Mouse (Mus musculus) kidney, adult 11 months (tissue): ENCODE data around the gene Haghl.

Experiments
- DNase-seq: peaks from one replicate; pipeline ENCODE4 v3.0.0; 2022

The Haghl gene

GRCm38 (mm10) chr17:25786280-25786679 is 807 bp upstream of the Haghl start, which contains the start of gene Ccdc78:
Ccdc78 (plus strand) TSS chr17:25786580.
- no peak for DNase-seq

GRCm38 (mm10) chr17:25783861-25784574 is 1.5 kb downstream of the Haghl start:
- no peak for DNase-seq

GRCm38 (mm10) chr17:25783086-25783485 is 2.4 kb downstream of the Haghl start:
- DNase-seq: no peak

GRCm38 (mm10) chr17:25781339-25781738 is 4.1 kb downstream of the Haghl start:
- no peak for DNase-seq

GRCm38 (mm10) chr17:25777948-25778347 is 7.5 kb downstream of the Haghl start:
- no peak for DNase-seq

- DNase-seq: peak; percentile 71
These were observed 10.0 kb downstream of the Haghl start for GRCm38 (mm10) chr17:25775318-25776062.

- peak; percentile 96 for DNase-seq
These were observed 11.8 kb downstream of the Haghl start, which contains the start of gene Narfl for GRCm38 (mm10) chr17:25773549-25774120. Narfl (plus strand) TSS chr17:25773776.

- DNase-seq: no peak
These were observed 16.1 kb downstream of the Haghl start for GRCm38 (mm10) chr17:25769331-25769730.

- DNase-seq: no peak
These were observed 19.6 kb downstream of the Haghl start for GRCm38 (mm10) chr17:25765886-25766285.

GRCm38 (mm10) chr17:25762591-25762990 is 22.9 kb downstream of the Haghl start:
- DNase-seq: no peak

- DNase-seq: no peak
These were observed 23.9 kb downstream of the Haghl start for GRCm38 (mm10) chr17:25761561-25761970.

- no peak for DNase-seq
These were observed 25.3 kb downstream of the Haghl start for GRCm38 (mm10) chr17:25760148-25760547.

GRCm38 (mm10) chr17:25757691-25758090 is 27.8 kb downstream of the Haghl start:
- no peak for DNase-seq

GRCm38 (mm10) chr17:25756378-25757242 is 28.9 kb downstream of the Haghl start:
- DNase-seq: no peak

- no peak for DNase-seq
These were observed 29.7 kb downstream of the Haghl start for GRCm38 (mm10) chr17:25755627-25756377.

- no peak for DNase-seq
These were observed 30.4 kb downstream of the Haghl start for GRCm38 (mm10) chr17:25755086-25755485.

GRCm38 (mm10) chr17:25754241-25754640 is 31.2 kb downstream of the Haghl start, which contains the start of gene Msln:
Msln (minus strand) TSS chr17:25754378.
- DNase-seq: no peak

GRCm38 (mm10) chr17:25751446-25751845 is 34.0 kb downstream of the Haghl start:
- no peak for DNase-seq

- DNase-seq: no peak
These were observed 36.2 kb downstream of the Haghl start for GRCm38 (mm10) chr17:25749314-25749713.

- DNase-seq: no peak
These were observed 37.2 kb downstream of the Haghl start for GRCm38 (mm10) chr17:25748238-25748637.

- DNase-seq: no peak
These were observed 41.2 kb downstream of the Haghl start for GRCm38 (mm10) chr17:25744311-25744710.

- no peak for DNase-seq
These were observed 41.6 kb downstream of the Haghl start for GRCm38 (mm10) chr17:25743831-25744230.
